Mouse (Mus musculus): ENCODE measurements around the gene Vps52.

DNA sequence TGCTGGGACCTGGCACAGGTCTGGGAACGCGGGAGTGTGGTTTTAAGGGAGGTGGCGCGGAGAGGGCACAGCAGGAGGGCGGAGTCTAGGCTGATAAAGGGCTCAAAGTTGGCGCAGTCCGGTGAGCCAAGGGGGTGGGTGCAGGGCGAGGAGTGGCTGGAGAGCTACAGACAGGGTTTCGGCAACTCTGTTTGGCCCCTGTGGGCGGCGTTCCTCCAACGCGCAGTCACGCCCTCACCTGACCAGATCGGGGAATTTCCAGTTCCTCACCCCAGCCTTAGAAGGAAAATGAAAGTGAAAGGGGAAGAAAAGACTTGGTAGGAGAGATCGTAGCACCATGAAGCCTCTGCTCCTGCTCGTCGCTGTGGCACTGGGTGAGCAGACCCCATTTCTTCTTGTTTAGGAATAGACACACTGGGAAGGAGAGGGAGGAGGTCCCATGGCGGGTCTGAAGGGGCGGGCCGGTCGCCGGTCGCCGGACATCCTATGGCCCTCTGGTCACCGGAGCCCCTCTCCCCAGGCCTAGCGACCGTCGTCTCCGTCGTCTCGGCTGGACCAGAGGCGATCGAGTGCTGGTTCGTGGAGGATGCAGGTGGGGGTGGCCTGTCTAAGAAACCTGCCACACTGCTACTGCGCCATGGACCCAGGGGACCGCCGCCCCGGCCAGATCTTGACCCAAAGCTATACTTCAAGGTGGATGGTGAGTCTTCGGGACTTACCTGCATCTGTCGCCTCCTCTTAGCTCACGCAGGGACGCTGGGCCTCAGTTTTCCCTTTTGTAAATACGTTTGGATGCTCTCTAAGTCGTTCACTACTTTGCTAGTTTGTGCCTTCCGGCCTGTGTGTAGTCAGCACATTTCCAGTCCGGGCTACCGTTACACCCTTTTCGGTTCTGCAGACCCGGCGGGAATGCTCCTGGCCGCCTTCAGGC, 36.0 kb upstream of the Vps52 start:
- peak; percentile 86 for TF ChIP-seq POLR2A (IDR thresholded peaks at IDR 0.05; ENCODE audit: insufficient read depth, low read depth, low read length)
- peak; percentile 54 for TF ChIP-seq CTCF (IDR thresholded peaks at IDR 0.05)

All from heart, adult 2 months (tissue).